Mouse (Mus musculus) testis, adult 2 months (tissue): Measurements from ENCODE around the gene Trim63. TPM values are rescaled to one million over a fixed set of nuclear protein-coding genes. Genes with fewer than 3 reads are reported as not detected.
A peak's percentile ranks its signal among the peaks of the same experiment; 100 is the strongest.

Experiments
- H3K27ac ChIP-seq: fragments of 200-500 bp; 2 replicates; pipeline ENCODE4 v1.5.1; 2012; ENCODE audit warnings: low read depth, low read length; ENCODE audit not compliant: control insufficient read depth, insufficient read depth
- H3K27me3 ChIP-seq: fragments of 200-500 bp; 2 replicates; pipeline ENCODE4 v1.6.1; 2012; ENCODE audit warnings: mild to moderate bottlenecking, low read length, moderate library complexity; ENCODE audit not compliant: control insufficient read depth, insufficient read depth
- H3K36me3 ChIP-seq: fragments of 200-500 bp; 2 replicates; pipeline ENCODE4 v1.6.1; 2012; ENCODE audit warnings: mild to moderate bottlenecking, low read length; ENCODE audit not compliant: control insufficient read depth, insufficient read depth
- H3K4me1 ChIP-seq: fragments of 200-500 bp; 2 replicates; pipeline ENCODE4 v1.6.1; 2012; ENCODE audit warnings: low read length; ENCODE audit not compliant: control insufficient read depth, insufficient read depth
- H3K4me3 ChIP-seq: fragments of 200-500 bp; 2 replicates; pipeline ENCODE4 v1.5.1; 2012; ENCODE audit warnings: low read depth, mild to moderate bottlenecking, low read length, moderate library complexity, mixed read lengths; ENCODE audit not compliant: control insufficient read depth
- CTCF ChIP-seq: fragments of 200-500 bp; IDR thresholded peaks from 2 replicates; pipeline ENCODE4 v1.5.1; 2012; ENCODE audit warnings: low read depth, mild to moderate bottlenecking, inconsistent platforms, low read length, moderate library complexity; ENCODE audit not compliant: control insufficient read depth, insufficient read depth, insufficient replicate concordance
- POLR2A ChIP-seq: fragments of 200-500 bp; IDR thresholded peaks from 2 replicates; pipeline ENCODE4 v1.6.1; 2012; ENCODE audit warnings: low read depth, mild to moderate bottlenecking, inconsistent platforms, low read length, moderate library complexity; ENCODE audit not compliant: control insufficient read depth
- polyA plus RNA-seq: library from polyadenylated mRNA; depleted of rRNA; stranded (reverse); fragments of >200 nt; gene quantifications from 2 replicates; pipeline ENCODE4 v1.2.3, GENCODE M21; 2012

Gene Trim63
- polyA plus RNA-seq, 1 experiment: 1.6 TPM

GRCm38 (mm10) chr4:134312341-134312740, 2.6 kb upstream of the Trim63 start:
- no peak for TF ChIP-seq CTCF
- TF ChIP-seq POLR2A: no peak
- no peaks in the 10 kb centered on the region for H3K36me3 ChIP-seq
- peaks cover 11% of the 10 kb centered on the region for H3K4me1 ChIP-seq
- H3K27me3 ChIP-seq: no peaks in the 10 kb centered on the region
- H3K4me3 ChIP-seq: no peak overlapping the region
- no peak overlapping the region for H3K27ac ChIP-seq

GRCm38 (mm10) chr4:134312901-134313300, 2.0 kb upstream of the Trim63 start:
- TF ChIP-seq CTCF: peak; percentile 80; the same call in 1 of the 2 replicates
- no peak for TF ChIP-seq POLR2A

GRCm38 (mm10) chr4:134314081-134314655, 752 bp upstream of the Trim63 start:
- no peak overlapping the region for H3K27ac ChIP-seq
- no peaks in the 10 kb centered on the region for H3K27me3 ChIP-seq
- no peaks in the 10 kb centered on the region for H3K36me3 ChIP-seq
- H3K4me1 ChIP-seq: peaks cover 13% of the 10 kb centered on the region
- no peak for TF ChIP-seq CTCF
- TF ChIP-seq POLR2A: no peak
- H3K4me3 ChIP-seq: no peak overlapping the region

More at GRCm38 (mm10) chr4:134312901-134313300, 2.0 kb upstream of the Trim63 start:
- Histone ChIP-seq H3K27me3 (no peaks in the 10 kb centered on the region), H3K36me3 (no peaks in the 10 kb centered on the region), H3K27ac (no peak overlapping the region), H3K4me3 (no peak overlapping the region), H3K4me1 (peaks cover 13% of the 10 kb centered on the region)

DNA sequence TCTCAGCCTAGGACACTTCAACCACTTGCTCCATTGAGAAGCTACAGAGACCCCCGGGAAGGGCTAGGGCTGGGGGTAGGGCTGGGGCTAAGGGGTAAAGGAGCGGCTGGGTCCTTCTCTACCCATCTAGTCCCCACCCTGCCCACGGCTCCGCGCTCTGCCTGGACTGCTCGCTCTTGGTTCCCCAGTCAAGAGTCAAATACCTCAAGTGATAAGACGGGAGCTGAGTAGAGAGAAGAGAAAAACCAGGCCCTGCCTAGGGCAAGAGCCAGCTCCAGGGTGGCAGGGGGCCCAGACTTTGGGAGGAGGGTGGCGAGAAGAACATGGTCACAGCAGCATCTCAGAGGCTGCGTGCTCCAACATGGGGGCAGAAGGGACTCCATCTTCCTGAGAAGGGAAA, 550 bp downstream of the Trim63 start:
- Histone ChIP-seq H3K36me3 (no peaks in the 10 kb centered on the region), H3K27me3 (no peaks in the 10 kb centered on the region), H3K4me1 (peaks cover 13% of the 10 kb centered on the region), H3K27ac (no peak overlapping the region), H3K4me3 (peak overlapping the region; percentile 55)
- TF ChIP-seq POLR2A: no peak
- no peak for TF ChIP-seq CTCF

GRCm38 (mm10) chr4:134316390-134316789, 1.5 kb downstream of the Trim63 start:
- H3K4me3 ChIP-seq: peak overlapping the region; percentile 37
- no peaks in the 10 kb centered on the region for H3K27me3 ChIP-seq
- peaks cover 13% of the 10 kb centered on the region for H3K4me1 ChIP-seq
- no peak overlapping the region for H3K27ac ChIP-seq
- no peaks in the 10 kb centered on the region for H3K36me3 ChIP-seq
- TF ChIP-seq CTCF: no peak
- no peak for TF ChIP-seq POLR2A

GRCm38 (mm10) chr4:134319074-134319473, 4.2 kb downstream of the Trim63 start:
- no peaks in the 10 kb centered on the region for H3K27me3 ChIP-seq
- no peak overlapping the region for H3K4me3 ChIP-seq
- peaks cover 11% of the 10 kb centered on the region for H3K4me1 ChIP-seq
- H3K27ac ChIP-seq: no peak overlapping the region
- TF ChIP-seq CTCF: no peak
- no peak for TF ChIP-seq POLR2A
- H3K36me3 ChIP-seq: no peaks in the 10 kb centered on the region

DNA sequence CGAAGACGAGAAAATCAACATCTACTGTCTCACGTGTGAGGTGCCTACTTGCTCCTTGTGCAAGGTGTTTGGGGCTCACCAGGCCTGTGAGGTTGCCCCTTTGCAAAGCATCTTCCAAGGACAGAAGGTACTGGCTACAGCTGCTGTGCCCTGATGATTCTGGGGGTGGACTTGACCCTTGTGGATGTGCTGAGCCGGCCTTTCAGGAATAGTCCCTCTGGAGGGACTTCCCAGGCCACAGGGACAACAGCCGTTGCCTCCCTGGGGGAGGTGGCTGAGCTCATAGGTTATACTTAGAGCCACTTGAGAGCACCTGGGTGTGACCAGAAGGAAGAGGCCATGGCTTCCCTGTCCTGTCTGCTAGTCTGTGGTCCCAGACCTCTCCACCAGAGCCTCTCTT, 4.8 kb downstream of the Trim63 start:
- Histone ChIP-seq H3K4me1 (peaks cover 11% of the 10 kb centered on the region), H3K36me3 (no peaks in the 10 kb centered on the region), H3K27ac (no peak overlapping the region), H3K4me3 (no peak overlapping the region), H3K27me3 (no peaks in the 10 kb centered on the region)
- no peak for TF ChIP-seq POLR2A
- no peak for TF ChIP-seq CTCF
